Mouse (Mus musculus): ENCODE measurements at regions not wholly inside any gene's neighbourhood (a gene's known extent, or its start where the extent isn't known, plus 50 kb on each side); places are given as distances from the start of the nearest gene placed in this dataset.

DNA sequence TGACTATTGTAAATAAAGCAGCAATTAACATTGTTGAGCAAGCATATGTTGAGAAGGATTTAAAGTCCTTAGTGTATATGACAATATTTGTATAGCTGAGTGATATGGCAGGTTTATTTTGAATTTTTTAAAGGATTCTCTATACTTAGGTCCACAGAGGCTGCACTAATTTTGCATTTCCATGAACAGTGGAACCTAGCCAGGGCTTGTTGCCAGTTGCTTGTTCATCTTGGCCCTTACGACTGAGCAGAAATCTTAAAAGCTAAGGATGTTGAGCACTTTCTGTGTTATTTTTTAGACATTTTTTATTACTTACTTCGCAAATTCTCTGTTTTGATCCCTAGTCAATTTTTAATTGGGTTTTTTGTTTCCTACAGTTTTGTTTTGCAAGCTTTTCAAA is 417.8 kb downstream of the Cdh7 start:
- DNase-seq (ENCODE audit: low read depth): no peak

DNA sequence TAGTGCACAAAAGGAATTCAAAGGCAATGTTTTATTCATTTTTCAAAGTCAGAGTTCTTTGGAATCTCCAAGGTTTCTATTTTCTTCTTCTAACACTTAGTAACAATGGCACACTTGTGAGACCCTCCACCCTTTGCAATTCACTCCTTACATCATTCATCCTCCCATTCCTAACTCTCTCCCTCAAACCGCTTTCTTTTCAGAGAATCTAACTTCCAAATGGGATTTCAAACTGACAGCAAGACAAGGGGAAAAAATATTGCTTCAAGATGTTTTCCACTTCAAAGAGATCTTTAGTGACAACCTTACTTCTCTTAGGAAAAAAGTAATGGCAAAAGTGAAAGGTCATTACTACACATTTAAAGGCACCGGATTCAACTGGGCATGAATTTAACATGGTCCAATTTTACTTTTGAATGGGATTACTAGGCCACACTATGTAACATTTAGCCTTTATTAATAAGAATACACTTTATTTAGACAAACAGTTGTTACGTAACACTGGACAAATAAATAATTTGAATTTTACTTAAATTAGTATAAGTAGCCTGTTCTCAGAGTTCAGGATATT is 465.6 kb downstream of the Cdh7 start:
- DNase-seq (ENCODE audit: low read depth): no peak

DNA sequence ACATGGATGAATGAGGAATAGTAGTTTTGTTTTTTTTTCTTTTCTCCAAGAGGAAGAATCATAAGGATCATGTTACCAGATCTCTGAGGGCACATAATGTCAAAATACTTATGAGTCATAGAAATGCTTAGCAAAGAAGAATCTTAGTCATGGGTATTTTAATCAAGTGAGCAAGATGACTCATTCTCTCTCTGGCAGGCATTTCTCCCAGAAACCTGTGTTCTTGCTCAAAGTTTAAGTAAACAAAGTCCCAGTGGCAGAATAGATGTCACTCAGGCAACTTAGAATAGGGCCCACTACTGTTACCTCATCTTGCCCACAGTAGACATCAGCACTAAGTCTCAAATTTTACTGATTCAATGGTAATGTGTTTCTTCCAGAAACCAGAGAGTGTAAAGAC is 493.9 kb downstream of the Cdh19 start:
- peak; percentile 49 for DNase-seq (ENCODE audit: low read depth)

DNA sequence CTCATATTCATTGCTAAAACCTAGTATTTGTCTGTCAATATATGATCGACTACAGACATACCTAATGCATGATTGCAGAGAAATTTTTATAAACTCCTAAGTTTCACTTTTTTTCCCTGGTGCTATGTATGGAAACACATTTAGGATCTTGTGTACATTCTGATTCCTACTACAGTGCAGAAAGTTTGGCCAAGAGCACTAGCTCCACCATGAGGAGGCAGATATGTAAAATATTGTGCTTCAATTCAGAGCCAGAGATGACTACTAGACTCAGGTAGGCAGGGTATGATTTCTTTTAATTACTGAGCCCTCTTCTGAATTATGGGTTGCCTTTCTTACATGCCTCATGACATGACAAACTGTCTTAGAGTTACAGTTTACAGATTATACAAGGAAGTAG is 488.0 kb downstream of the Cdh19 start:
- DNase-seq (ENCODE audit: low read depth): no peak
